Mouse (Mus musculus) cerebellum, postnatal 14 days (tissue): ENCODE results near the gene Prkn.
A peak's percentile ranks its signal among the peaks of the same experiment; 100 is the strongest.
"Not testable (repeated sequence)": the region's sequence is repeated elsewhere in the genome, so short reads cannot be mapped to it uniquely, and the experiment has no call there.

ENCODE experiments used
- DNase-seq, 2 experiments: peaks; one replicate each; pipeline ENCODE4 v3.0.0; 2021; ENCODE audit warnings: mixed read lengths in 2 of 2

The Prkn gene

DNA sequence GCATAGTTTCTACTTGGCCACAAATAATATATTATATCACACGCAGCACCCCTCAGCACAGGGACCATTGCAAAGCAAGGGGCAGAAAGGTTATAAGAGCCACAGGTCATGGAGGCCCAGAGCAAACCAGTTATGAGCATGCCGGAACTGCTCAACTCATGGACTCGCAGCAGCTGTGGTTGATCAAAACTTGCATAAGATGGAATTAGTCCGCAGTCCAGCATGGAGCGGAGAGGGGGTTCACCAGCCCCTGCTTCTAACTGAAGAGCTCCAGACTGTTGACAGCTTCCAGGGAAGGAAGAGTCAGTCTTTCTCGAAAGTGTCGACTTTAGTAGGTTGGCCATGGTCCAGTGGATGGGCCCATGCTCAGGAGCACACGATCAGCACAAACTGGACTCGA, 1083.8 kb downstream of the Prkn start:
- DNase-seq = no peak

DNA sequence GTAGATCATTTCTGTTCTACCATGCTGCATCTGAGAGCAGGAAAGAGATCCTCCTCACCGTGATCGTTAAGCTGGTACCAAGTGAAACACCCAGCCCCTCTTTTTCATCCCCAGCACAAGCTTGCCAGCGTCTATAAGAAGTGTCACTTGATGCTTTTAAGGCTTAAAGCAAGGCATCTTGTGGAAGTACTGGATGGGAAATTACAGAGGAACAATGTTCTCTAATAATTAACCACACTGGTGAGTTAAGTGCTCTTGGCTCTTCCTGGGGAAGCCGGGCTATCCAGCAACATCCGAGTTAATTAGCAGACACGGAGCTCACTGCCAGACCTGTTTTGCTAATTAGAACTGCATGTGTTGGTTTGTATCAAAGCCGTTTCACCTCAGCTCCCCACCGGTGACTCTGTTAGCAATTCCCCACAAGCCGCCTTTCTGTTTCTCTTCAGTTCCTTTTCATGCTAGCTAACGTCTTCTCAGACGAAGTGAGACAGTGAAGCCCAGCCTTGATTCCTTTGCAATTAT, 1086.7 kb downstream of the Prkn start:
- peak in 1 of 2 experiments; percentile 35 for DNase-seq

DNA sequence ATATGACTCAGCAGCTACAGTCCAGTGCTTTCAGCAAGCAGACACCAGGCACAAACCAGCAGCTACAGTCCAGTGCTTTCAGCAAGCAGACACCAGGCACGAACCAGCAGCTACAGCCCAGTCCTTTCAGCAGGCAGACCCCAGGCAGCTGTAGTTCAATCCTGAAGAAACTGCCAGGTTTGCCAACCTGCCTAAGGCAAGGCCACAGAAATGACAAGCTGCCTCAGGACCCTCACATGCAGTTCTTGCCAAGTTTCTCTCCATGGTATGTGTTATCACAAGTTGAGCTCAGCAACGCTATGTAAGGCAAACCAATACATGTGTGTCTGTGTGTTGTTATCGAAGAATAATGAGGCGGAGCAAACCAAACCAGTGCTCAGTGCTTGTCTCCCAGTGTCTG, 1091.5 kb downstream of the Prkn start:
- DNase-seq = no peak

DNA sequence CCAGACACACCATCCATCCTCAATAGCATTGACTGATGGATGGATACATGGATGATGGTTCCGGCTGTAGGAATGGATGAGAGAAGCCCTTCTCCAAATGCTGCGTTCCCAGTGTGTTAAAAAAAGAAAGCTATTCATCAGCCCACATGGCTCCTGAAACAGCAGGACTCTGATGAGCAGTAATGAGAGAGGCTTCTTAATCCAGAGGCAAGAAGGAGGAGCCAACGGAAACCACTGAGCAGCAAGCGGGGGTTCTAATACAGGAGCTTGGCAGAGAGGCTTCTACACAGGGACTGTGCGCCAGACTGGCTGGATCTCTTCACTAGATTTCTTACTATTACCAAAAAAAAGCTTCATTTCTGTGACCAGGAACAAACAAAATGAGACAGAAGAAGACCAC, 1093.6 kb downstream of the Prkn start:
- DNase-seq = no peak

DNA sequence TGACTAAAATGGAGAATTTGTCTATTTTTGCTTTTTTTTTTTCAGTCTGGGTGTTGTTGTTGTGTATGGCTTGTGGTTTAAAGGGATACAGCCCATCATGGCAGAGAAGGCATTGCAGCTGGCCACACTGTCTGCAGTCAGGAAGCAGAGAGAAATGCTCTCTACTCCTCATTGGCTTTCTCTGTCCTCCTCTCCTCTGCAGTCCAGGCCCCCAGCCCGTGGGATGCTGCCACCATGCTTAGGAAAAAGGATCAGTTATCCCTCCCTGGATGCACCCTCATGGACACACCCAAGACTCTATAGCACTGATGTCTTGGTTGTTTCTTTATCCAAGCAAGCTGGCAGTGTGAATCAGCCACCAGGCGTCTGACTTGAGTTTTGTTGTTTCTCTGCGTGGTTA, 1107.3 kb downstream of the Prkn start:
- DNase-seq = no peak

DNA sequence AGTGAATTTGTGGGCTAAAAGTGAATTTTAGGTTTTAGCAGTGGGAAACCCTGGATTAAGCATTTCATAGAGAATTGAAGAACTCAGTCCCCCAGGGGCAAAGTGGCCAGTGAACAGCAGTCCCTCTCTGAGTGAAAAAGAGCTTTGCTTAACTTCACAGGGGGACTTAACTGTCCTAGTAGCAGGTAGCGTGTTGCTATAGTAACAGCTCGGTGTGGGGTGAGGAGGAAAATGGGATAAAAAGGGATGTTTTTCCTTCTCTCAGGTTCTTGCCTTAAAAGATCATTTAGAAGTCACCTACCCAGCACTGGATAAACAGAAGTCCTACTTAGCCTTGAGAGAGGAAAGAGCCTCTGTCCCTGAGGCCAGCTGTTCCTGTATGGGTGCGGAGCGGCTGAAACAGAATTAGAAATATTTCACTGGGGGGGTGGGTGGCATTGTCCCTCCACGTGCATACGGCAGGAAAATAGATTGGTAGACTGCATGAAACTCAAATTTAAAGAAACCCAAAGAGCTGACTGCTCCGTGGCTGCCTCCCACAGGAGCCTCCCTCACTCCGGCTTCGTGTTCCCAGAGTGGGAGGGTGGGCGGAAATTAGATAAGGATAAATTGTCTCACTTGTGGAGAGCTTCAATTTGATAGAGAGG, 1109.5 kb downstream of the Prkn start:
- DNase-seq = no peak

DNA sequence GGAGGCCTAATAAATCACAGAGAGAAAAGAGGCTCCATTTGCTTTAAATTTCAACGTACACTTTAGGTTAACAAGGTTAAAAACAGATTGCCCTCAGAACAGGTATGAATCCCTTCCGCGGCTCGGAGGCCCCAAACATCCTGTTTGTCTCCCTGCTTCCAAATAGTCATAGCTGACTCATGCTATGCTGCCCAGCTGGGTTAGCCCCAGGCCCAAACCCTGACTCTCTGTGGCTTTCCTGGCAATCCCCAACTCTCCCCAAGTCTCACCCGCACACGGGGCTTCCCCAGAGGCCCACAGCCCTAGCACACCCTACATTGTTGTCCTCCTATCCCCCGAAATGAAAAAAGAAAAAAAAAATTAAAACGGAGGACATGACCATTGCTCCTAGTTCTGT, 1110.0 kb downstream of the Prkn start:
- no peak for DNase-seq

DNA sequence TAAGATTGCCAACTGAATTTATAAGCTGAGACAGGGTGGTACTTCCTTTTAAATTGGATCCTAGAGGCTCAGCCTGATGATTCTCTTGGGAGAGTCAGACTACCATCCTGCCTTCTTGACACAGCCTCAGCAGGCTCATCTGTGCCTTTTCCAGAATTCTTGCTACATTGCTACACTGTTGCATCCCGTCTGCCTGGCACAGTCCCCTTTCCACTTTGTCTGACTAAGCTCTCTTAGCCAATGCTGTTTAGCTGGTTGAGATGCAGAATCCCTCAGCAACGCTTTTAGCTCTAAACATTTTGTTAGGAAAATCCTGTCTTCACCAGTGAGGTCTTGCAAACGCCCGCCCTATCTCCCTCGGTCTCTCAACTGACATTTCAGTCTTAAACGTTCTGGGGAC, 1115.1 kb downstream of the Prkn start:
- DNase-seq = no peak

DNA sequence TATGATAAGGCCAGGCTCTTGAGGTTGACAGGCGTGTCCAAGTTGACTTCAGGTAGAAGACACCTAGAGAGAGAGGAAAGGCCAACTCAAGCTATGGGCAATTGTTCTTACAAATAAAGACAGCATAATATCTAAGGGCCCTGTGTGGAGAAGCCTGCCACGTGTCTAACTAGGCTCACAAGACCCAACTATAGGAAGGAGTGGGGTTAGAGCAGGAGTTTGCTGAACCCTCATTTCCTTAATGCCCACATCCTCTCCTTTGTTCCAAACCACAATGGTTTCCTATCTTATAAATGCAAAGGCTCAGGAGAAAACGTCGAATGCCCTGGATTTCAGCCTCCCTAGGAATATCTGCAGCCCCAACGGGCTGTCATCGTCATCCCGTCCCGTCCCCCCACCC, 1120.3 kb downstream of the Prkn start:
- DNase-seq = no peak

DNA sequence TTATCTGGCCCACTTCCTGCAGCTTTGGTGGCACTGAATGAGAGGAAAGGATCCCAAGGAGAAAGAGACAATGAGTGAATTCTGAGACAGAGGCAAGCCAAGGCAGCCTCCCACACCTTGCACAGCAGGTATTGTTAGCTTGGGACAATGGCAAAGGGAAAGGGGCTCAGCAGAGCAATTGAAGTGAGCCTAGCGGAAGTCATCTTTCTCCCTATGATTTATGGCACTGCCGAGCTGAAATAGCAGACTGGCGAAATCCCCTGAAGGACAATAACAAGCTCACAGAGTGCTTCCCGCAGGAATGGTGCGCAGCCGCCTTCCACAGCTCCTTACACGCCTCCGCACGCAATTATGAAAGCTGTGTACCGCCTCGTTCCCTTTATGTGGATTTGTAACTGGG, 1122.6 kb downstream of the Prkn start:
- peak in 1 of 2 experiments; percentile 16 for DNase-seq

DNA sequence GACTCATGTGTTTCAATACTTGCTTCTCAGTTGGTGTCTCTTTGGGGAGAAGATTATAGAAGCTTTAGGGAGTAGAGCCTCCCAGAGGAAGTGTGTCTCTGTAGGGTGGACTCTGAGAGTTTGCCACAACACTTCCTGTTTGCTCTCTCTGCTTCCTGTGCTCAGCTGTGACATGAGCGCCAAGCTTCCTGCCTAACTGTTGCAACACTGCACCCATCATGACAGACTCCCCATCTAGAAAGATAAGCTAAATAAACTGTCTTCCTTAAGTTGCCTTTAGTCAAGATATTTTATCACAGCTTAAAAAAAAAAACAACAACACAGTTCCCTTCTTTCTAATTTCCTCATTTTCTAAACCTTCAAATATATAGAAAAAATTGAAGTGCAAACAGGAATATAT, 1130.0 kb downstream of the Prkn start:
- no peak for DNase-seq

DNA sequence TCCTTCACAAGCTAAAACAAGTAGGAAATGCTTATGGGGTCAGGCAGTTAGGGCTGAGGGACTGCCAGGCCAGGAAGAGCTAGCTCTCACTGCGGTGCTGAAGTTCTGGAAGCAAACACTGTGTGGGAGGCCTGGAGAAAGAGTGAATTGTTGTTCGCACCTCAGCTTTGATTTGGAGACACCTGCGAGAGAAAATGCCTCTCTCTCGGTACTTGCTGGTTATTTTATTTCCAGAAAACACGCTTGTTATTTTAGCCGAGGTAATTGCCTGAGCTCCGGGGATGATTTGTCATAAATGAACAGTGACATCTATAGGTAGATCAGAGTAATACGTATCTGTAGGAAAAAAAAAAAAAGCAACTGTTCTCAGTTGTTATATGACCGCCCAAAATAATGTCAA, 1132.4 kb downstream of the Prkn start:
- peak; percentile 26 to 56 for DNase-seq

DNA sequence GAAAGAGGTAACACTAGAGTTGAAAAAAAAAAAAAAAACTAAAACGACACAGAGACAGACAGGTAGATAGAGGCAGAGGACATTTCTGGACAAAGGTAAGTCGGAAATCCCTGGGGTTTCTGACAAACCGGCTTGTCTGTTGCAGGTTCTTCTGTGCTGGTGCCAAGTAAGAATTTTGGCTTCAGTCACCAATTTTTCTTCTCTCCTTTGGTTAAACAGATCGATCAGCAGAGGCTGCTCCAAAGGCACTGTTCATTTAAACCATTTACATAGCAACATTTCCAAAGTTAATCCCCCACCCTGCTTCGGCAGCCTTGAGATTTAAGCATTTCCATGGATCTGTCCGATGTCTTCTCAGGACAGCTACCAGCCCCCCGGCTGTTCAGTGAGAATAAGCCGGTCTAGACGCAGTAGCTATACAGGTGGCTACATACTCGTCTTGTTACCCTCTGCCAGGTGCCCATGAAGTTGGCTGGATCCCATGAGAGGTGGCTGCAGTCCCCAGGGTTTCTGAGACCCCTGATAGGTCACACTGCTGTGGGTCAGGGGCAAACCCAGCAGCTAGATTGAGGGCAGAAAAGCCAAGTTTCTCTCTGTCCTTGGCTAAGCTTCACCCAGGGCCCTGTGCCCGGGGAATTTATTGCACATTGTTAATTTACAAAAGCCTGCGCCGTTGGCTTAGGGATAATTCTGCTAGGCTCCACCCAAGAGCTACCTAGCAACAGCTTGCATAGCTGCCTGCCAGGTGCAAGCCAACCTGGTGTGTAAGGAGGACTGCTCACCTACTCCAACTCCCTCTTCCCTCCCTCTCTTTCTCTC, 1133.0 kb downstream of the Prkn start:
- DNase-seq = peak; percentile 63 to 68

DNA sequence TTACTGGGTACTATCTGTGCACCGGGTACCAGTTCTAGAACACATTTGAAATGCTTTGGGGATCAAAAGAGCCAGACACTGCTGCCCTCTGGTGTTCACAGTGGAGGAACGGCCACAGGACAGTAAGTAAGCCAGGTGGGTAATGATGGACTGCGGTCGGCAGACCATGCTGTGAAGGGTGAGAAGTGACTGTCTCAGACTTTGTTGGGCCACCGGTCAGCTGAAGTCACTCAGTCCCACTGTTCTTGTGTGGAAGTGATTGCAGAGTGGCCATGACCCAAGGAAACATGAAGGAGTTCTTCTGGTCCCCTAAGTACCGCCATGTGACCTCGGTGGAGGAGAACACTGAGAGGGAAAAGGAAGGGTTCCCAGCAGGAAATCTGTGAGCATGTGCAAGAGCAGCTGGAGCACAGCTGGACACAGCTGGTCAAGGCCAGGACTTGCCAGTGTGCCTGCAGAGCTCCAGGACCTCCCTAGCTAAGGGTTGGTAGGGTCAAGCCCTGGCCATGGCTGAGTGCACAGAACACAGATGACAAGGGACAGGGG, 1135.0 kb downstream of the Prkn start:
- peak; percentile 85 for DNase-seq

DNA sequence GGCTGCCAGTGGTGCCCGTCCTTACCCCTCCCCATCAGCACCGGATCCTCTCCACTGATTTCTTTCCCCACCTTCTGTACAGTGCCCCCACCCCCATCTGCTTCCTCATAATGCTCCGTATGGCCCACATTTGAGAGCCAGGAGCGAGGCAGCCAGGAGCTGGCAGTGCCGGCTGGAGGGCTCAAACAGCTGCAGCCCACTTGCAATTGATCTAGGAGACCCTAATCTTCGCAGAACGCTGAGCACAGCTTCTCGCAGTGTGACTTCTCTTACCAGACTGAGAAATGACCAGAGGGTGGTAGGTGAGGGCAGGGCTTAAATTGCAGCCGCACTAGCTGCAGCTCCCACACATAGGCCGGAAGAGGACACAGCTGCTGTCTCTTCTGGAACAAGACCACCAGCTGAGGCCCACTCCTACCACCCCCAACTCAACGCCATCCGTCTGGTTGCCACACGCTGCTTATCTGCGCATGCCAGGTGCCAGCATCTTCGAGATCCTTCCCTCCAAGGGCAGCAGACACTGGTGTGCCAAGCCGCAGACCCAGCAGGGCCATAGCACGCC, 1138.2 kb downstream of the Prkn start:
- peak; percentile 78 to 81 for DNase-seq

DNA sequence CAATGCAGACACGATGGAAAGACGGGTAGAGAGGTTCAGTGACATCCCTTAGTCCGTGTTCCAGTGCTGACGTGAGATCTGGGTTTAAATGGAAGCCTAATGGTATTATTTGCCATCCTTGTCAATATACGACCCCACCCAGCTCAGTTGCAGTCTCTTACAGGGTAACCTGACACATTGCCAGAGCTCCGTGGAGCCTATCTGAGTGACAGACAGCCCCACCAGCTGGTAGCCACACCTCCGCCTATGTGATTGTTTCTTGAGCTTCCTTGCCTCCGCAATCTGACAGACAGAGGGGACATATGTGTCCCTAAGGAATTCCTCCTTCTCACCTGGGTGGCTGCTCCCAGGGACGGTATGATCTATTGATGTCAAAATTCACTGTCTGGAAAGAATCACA, 1141.5 kb downstream of the Prkn start:
- no peak for DNase-seq

DNA sequence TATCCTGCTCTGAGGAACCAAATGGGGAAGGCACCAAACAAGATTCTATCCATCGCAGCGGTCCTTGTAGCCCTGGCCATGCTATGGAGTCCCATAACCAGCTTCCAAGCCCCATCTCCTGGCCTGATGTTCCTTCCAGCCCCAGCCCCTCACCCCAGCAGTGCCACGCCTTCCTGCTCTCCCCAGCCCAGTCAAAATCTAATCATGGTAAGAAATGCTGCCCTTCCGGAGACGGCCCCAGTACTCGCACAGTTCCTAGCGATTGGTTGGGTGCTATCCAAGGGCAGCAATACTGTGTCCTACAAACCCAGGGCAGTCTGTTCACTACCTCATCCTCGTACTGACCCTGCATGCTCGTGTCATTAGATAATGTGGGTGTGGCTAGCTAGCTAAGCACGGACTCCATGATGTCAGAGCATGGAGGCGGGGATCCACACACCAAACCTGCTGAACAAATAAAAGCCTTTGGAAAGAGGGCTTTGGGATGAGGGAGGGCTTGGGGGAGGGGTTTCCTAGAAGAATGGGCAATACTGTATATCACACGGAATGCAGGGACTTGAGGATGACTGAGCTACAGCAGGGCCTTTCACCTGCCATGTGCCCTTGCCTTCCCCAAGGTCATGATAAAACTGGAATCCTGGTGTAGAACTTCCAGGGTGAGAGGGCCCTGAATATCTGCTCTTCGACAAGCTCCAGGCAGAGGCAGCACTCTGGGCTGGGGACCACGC, 1148.1 kb downstream of the Prkn start:
- DNase-seq = peak in 1 of 2 experiments; percentile 11

DNA sequence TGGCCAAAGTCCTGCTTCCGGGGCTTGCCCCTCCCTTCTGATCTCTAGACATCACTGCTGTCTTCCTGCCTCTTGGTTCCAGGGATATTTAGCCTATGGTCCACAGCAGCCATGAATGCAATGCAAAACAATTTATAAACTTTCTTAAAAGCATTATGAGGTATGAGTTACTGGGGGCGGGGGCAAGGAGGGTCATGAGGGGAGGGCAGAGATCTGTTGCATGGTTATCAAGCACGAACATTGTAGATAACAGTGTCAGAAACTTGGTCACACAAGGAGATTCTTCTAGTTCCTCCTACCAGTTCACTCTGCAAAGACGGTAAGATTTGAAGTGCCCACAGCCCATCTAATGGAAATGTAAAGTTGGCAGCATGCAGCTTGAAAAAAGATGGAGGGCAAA, 1149.1 kb downstream of the Prkn start:
- no peak for DNase-seq

DNA sequence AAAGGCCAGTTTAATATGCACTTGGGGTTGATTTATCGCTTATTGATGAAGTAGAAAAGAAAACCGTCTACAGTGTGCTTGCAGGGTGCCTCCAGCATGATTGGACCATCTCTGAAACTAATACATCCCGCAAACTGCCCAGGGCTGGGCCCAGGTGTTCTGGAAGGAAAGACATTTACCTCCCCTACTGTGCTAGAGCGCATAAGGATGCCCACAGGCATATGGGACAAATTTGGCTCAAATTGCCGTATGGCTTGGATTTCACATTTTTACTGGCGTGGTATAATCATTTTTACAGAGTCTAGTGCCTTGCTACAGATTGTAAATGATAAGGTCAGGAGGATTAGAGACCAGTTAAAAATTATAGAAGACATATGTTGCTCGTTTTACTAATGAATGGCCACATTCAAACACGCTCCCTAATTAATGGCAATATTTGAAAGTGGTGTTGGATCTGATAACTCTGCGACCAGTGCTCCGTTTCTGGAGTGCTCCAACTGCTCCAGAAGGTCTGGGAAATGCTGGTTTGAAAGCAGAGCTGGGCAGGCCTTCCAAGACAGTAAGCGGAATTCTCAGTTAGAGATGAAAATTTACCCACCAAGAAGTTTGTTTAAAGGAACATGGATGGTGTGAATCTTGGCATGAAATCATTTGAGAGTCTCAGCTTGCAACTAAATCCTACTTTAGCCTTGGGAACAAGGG, 1150.4 kb downstream of the Prkn start:
- DNase-seq = peak in 1 of 2 experiments; percentile 24

DNA sequence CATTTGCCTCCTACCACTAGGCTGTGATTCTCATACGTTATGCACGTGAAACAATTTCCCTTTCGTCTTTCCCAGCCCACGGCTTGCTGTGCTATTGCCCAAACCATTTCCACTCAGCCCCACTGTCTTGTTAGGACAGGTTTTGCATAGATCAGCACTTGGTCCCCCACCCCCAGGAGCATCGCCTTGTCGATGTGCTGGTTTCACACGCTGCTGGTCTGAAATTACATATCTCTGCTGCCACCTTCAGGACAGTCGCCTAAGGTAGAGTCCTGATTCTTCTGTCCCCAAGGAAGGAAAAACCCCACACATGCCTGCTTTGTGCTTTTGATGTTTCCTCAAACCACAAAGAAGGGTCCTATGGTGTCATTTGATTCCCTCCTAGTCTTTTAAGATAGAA, 1153.1 kb downstream of the Prkn start:
- DNase-seq = peak; percentile 79 to 86

DNA sequence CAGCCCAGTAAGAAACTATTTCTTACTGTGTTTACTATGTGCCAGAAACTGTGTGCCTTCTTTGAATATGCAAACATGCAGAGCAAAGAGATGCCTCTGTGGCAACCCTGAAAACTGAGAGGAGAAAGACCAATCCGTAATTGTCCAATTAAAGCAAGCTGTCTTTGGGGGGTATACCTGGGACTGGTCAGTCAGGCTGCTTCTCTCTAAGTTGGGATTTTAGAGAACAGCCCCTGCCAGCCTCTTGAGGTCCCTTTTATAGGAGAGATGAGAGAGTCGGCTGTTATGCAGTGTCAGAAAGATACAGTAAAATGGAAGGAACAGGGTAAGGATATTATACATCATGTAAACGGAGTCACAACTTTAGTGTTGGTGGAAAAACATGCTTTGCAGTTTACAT, 1154.1 kb downstream of the Prkn start:
- no peak for DNase-seq

DNA sequence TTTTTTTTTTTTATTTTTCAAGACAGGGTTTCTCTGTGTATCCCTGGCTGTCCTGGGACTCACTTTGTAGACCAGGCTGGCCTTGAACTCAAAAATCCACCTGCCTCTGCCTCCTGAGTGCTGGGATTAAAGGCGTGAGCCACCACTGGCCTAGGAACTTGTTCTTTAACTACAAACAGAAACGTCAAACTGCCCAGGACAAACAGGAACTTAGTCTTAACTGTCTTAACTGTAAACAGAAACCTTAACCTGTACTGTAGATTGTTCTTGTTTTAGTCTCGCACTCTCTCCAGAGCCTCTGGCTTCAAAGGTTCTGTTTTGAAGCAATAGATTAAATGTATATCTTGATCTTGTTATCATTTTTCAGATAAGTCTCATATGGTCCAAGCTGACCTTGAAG, 1154.6 kb downstream of the Prkn start:
- not testable (repeated sequence) for DNase-seq
